Mouse (Mus musculus): ENCODE results near the gene H2al1b. TPM values are rescaled to one million over a fixed set of nuclear protein-coding genes. Genes with fewer than 3 reads are reported as not detected.

H2al1b gene
- polyA plus RNA-seq, 1 experiment from 2014 or later = not detected

Other genes with a start within 250 kb of the H2al1b start
- gene H2al1a, start 3.2 kb upstream of the H2al1b start, polyA plus RNA-seq (2015; fragmentation: Nextera tagmentation; extraction: Ambion mirVana) = not detected in 2 replicates
- not detected in 2 replicates for gene H2al1c, start 3.2 kb downstream of the H2al1b start, polyA plus RNA-seq (2015; fragmentation: Nextera tagmentation; extraction: Ambion mirVana)
- not detected in 2 replicates for gene H2al1d, start 6.4 kb downstream of the H2al1b start, polyA plus RNA-seq (2015; fragmentation: Nextera tagmentation; extraction: Ambion mirVana)
- not detected in 2 replicates for gene H2al1e, start 9.5 kb downstream of the H2al1b start, polyA plus RNA-seq (2015; fragmentation: Nextera tagmentation; extraction: Ambion mirVana)
- gene H2al1f, start 12.7 kb downstream of the H2al1b start, polyA plus RNA-seq (2015; fragmentation: Nextera tagmentation; extraction: Ambion mirVana) = not detected in 2 replicates
- not detected in 2 replicates for gene H2al1g, start 15.8 kb downstream of the H2al1b start, polyA plus RNA-seq (2015; fragmentation: Nextera tagmentation; extraction: Ambion mirVana)
- not detected in 2 replicates for gene H2al1h, start 19.1 kb downstream of the H2al1b start, polyA plus RNA-seq (2015; fragmentation: Nextera tagmentation; extraction: Ambion mirVana)
- gene H2al1i, start 22.2 kb downstream of the H2al1b start, polyA plus RNA-seq (2015; fragmentation: Nextera tagmentation; extraction: Ambion mirVana) = not detected in 2 replicates
- gene H2al1j, start 25.4 kb downstream of the H2al1b start, polyA plus RNA-seq (2015; fragmentation: Nextera tagmentation; extraction: Ambion mirVana) = not detected in 2 replicates